9 mouse cellular contexts compared by ENCODE assay signal in the genomic region with DNA sequence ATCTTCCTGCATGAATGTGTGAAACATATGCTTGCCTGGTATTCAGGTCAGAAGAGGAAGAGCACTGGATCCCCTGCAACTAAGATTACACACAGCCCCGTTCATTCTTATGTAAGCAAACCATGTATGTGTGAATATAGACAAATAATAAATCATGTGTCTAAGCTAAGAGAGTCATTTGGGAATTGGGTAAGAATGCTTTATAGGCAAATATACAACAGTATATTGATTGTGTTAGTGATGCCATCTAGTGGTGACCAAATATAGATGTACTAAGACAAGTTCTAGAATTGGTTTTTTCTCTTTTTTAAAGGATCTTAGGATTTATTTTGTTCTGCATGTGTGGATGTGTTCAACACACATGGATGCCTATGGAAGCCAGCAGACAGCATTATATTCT. TPM values are rescaled to one million over a fixed set of nuclear protein-coding genes. Genes with fewer than 3 reads are reported as not detected.
DNase-seq lines count a peak whose midpoint lies in the region; ATAC-seq and TF ChIP-seq lines count a peak whose summit lies in the region.
"Had no signal": no experiment of that assay in that cellular context is flagged by ENCODE, and none has a peak within 500 bp of the region (broad histone marks: within the 10 kb centered on the region; RNA-seq: fewer than 3 reads in every experiment).

No protein-coding gene starts in this region.

- H3K9me3 ChIP-seq in intestine, embryonic 15.5 days: no peaks in the 10 kb centered on the region
- H3K9me3 ChIP-seq in intestine, embryonic 16.5 days (ENCODE audit: control insufficient read depth, low read length): no peaks in the 10 kb centered on the region
- H3K9me3 ChIP-seq in liver, embryonic 13.5 days (replicated peaks): no peaks in the 10 kb centered on the region

- POLR2A ChIA-PET in Patski (lab: Charles Lee): interaction anchor here (0.9 to 10.9 kb wide), 2 partner anchors 72 to 81 kb away, joined by 3 to 258 read pairs; no protein-coding TSS in a partner anchor

- H3K36me3 ChIP-seq in intestine, embryonic 15.5 days: no peaks in the 10 kb centered on the region
- no peaks in the 10 kb centered on the region for H3K36me3 ChIP-seq in intestine, embryonic 16.5 days (ENCODE audit: control insufficient read depth, insufficient read depth, low read length)
- H3K36me3 ChIP-seq in liver, embryonic 13.5 days: peaks cover 31% of the 10 kb centered on the region

- no peak overlapping the region for H3K9ac ChIP-seq in intestine, embryonic 15.5 days
- H3K9ac ChIP-seq in intestine, embryonic 16.5 days (ENCODE audit: low read depth, low read length): no peak overlapping the region
- H3K9ac ChIP-seq in liver, embryonic 13.5 days: no peak overlapping the region

- H3K4me3 ChIP-seq in intestine, embryonic 15.5 days (replicated peaks): no peak overlapping the region
- no peak overlapping the region for H3K4me3 ChIP-seq in intestine, embryonic 16.5 days (ENCODE audit: low read length)
- no peak overlapping the region for H3K4me3 ChIP-seq in liver, embryonic 13.5 days (replicated peaks)

- peak; percentile 61 for DNase-seq in CD4-positive helper T cell, adult 2 months (ENCODE audit: low read depth, low spot score)
- DNase-seq in Patski (ENCODE audit: low read depth, low spot score): no peak
- no peak for DNase-seq in liver, embryonic 13.5 days
- no peak for DNase-seq in cerebellum, postnatal 36 days
- no peak for DNase-seq in adrenal gland, postnatal 10 days
- DNase-seq: gastrocnemius, postnatal 25 days had no signal

- no peaks in the 10 kb centered on the region for H3K4me1 ChIP-seq in intestine, embryonic 15.5 days (replicated peaks)
- H3K4me1 ChIP-seq in intestine, embryonic 16.5 days (ENCODE audit: control insufficient read depth, insufficient read depth, low read length): no peaks in the 10 kb centered on the region
- H3K4me1 ChIP-seq in liver, embryonic 13.5 days (replicated peaks): peaks cover 27% of the 10 kb centered on the region

- in situ Hi-C loops in Patski (cut with MboI; ENCODE audit: low pct_unique_long_range_greater_than_20kb): loop anchor here (5.0 to 25.0 kb wide), 3 partner anchors 88 to 443 kb away; partner anchors contain the start of gene Brip1

- TF ChIP-seq CTCF in Patski (IDR thresholded peaks at IDR 0.05): peak; percentile 38

- H3K4me2 ChIP-seq in intestine, embryonic 15.5 days (replicated peaks): no peak overlapping the region
- no peak overlapping the region for H3K4me2 ChIP-seq in intestine, embryonic 16.5 days (ENCODE audit: low read depth, low read length)
- H3K4me2 ChIP-seq in liver, embryonic 13.5 days: no peak overlapping the region

- 11% methylated on average over 1 of the region's 1 CpGs for WGBS in intestine, embryonic 15.5 days
- 12% methylated on average over 1 of the region's 1 CpGs for WGBS in intestine, embryonic 16.5 days
- 66% methylated on average over 1 of the region's 1 CpGs for WGBS in liver, embryonic 13.5 days (ENCODE audit: insufficient replicate concordance)

- CTCF ChIA-PET in Patski (lab: Charles Lee): interaction anchor here (0.8 to 9.6 kb wide), 6 partner anchors 50 to 146 kb away, joined by 3 to 228 read pairs (median 3); no protein-coding TSS in a partner anchor

- no peak overlapping the region for H3K27ac ChIP-seq in intestine, embryonic 15.5 days
- H3K27ac ChIP-seq in intestine, embryonic 16.5 days (ENCODE audit: low read length): no peak overlapping the region
- H3K27ac ChIP-seq in liver, embryonic 13.5 days: peak overlapping the region; percentile 90

- H3K27me3 ChIP-seq in intestine, embryonic 15.5 days (replicated peaks): no peaks in the 10 kb centered on the region
- no peaks in the 10 kb centered on the region for H3K27me3 ChIP-seq in intestine, embryonic 16.5 days (replicated peaks; ENCODE audit: control insufficient read depth, insufficient read depth, low read length)
- no peaks in the 10 kb centered on the region for H3K27me3 ChIP-seq in Patski
- H3K27me3 ChIP-seq in liver, embryonic 13.5 days: no peaks in the 10 kb centered on the region

- ATAC-seq in intestine, embryonic 15.5 days: 0 out of 2 replicates have a peak, but pooled peaks have one; percentile 43
- ATAC-seq in intestine, embryonic 16.5 days: no peak
- ATAC-seq in Patski: no peak
- ATAC-seq in liver, embryonic 13.5 days (ENCODE audit: low read depth): no peak
- ATAC-seq in activated CD4-positive, CD25-positive, alpha-beta regulatory T cell, adult 4 months: no peak

RNA-seq across cellular contexts. Expression of gene Vmp1, which starts 28.0 kb away (rescaled TPM):
- 168 and 176 TPM in 2 replicates for polyA plus RNA-seq in intestine, embryonic 15.5 days (2015; fragmentation: Nextera tagmentation; extraction: Ambion mirVana)
- polyA plus RNA-seq in intestine, embryonic 16.5 days (2015; fragmentation: Nextera tagmentation; extraction: Ambion mirVana): 220 and 272 TPM in 2 replicates
- 443 TPM for polyA plus RNA-seq in Patski (2021)
- polyA plus RNA-seq in liver, embryonic 13.5 days (2015; fragmentation: Nextera tagmentation; extraction: Ambion mirVana): 89.2 and 103 TPM in 2 replicates
- 100 to 1,000 TPM in 1 of 2 experiments, 10 to 100 TPM in 1; 95.7 to 104 TPM for total RNA-seq in adrenal gland, postnatal 10 days (2021)
- polyA plus RNA-seq in activated CD4-positive, CD25-positive, alpha-beta regulatory T cell, adult 4 months (2017; shearing (Covaris generic)): 100 to 1,000 TPM; 563 to 667 TPM

RNA-seq across cellular contexts. Expression of gene Ptrh2, which starts 28.1 kb away (rescaled TPM):
- 31.0 and 33.1 TPM in 2 replicates for polyA plus RNA-seq in intestine, embryonic 15.5 days (2015; fragmentation: Nextera tagmentation; extraction: Ambion mirVana)
- 27.0 and 28.2 TPM in 2 replicates for polyA plus RNA-seq in intestine, embryonic 16.5 days (2015; fragmentation: Nextera tagmentation; extraction: Ambion mirVana)
- polyA plus RNA-seq in Patski (2021): 16.2 TPM
- 23.0 and 23.3 TPM in 2 replicates for polyA plus RNA-seq in liver, embryonic 13.5 days (2015; fragmentation: Nextera tagmentation; extraction: Ambion mirVana)
- 10 to 100 TPM; 17.7 to 19.0 TPM for total RNA-seq in adrenal gland, postnatal 10 days (2021)
- polyA plus RNA-seq in activated CD4-positive, CD25-positive, alpha-beta regulatory T cell, adult 4 months (2017; shearing (Covaris generic)): 10 to 100 TPM in 1 of 2 experiments, 1 to 10 TPM in 1; 9.9 to 10.6 TPM
